Mouse (Mus musculus): ENCODE measurements around the gene Tmem254c. TPM values are rescaled to one million over a fixed set of nuclear protein-coding genes. Genes with fewer than 3 reads are reported as not detected.
"Not testable (repeated sequence)": the region's sequence is repeated elsewhere in the genome, so short reads cannot be mapped to it uniquely, and the experiment has no call there.

Gene Tmem254c
- polyA plus RNA-seq, 2 experiments, result 5.0 to 12.3 TPM

GRCm38 (mm10) chr14:26021555-26021954, 45.6 kb downstream of the Tmem254c start:
- not testable (repeated sequence) for H3K27ac ChIP-seq; H3K36me3 ChIP-seq (replicated peaks; ENCODE audit: control insufficient read depth, insufficient read depth, low read depth); H3K4me3 ChIP-seq (ENCODE audit: insufficient read depth in 1 of 2, low read depth in 2 of 2, low read length in 2 of 2); H3K4me1 ChIP-seq (replicated peaks; ENCODE audit: control insufficient read depth in 2 of 2, insufficient read depth in 2 of 2, low read length in 1 of 2); H3K27me3 ChIP-seq (ENCODE audit: control insufficient read depth, insufficient read depth, low read length); H3K9ac ChIP-seq (replicated peaks); ATAC-seq (ENCODE audit: insufficient read depth); H3K9me3 ChIP-seq (ENCODE audit: control insufficient read depth, low read length); H3K4me2 ChIP-seq (ENCODE audit: low read depth); DNase-seq (ENCODE audit: low read depth in 3 of 3, low spot score in 3 of 3)
- no CpG with 5 or more reads among the region's 9 CpGs for WGBS (ENCODE audit: insufficient replicate concordance)

- H3K27ac ChIP-seq; H3K27me3 ChIP-seq (ENCODE audit: control insufficient read depth, insufficient read depth, low read length); H3K36me3 ChIP-seq (replicated peaks; ENCODE audit: control insufficient read depth, insufficient read depth, low read depth); H3K9me3 ChIP-seq (ENCODE audit: control insufficient read depth, low read length); H3K9ac ChIP-seq (replicated peaks); ATAC-seq (ENCODE audit: insufficient read depth); DNase-seq (ENCODE audit: low read depth in 3 of 3, low spot score in 3 of 3); H3K4me1 ChIP-seq (replicated peaks; ENCODE audit: control insufficient read depth in 2 of 2, insufficient read depth in 2 of 2, low read length in 1 of 2); H3K4me2 ChIP-seq (ENCODE audit: low read depth); H3K4me3 ChIP-seq (ENCODE audit: insufficient read depth in 1 of 2, low read depth in 2 of 2, low read length in 2 of 2): not testable (repeated sequence)
- WGBS (ENCODE audit: insufficient replicate concordance), result no CpG with 5 or more reads among the region's 7 CpGs
These were observed 50.7 kb downstream of the Tmem254c start for GRCm38 (mm10) chr14:26016414-26016813.

Other genes with a start within 250 kb of the Tmem254c start
- 4.4 and 4.9 TPM in 2 replicates for gene Anxa11, start 225.2 kb downstream of the Tmem254c start, polyA plus RNA-seq (2012; rRNA removed)
- gene Anxa11, start 225.2 kb downstream of the Tmem254c start, polyA plus RNA-seq (2014; fragmentation: Nextera tagmentation; extraction: Ambion mirVana), result 7.2 and 8.7 TPM in 2 replicates
- gene Plac9a, start 164.3 kb downstream of the Tmem254c start, polyA plus RNA-seq (2012; rRNA removed), result 0.21 TPM in 1 of 2 replicates, not detected in the other
- gene Plac9a, start 164.3 kb downstream of the Tmem254c start, polyA plus RNA-seq (2014; fragmentation: Nextera tagmentation; extraction: Ambion mirVana), result 1.2 TPM in 1 of 2 replicates, not detected in the other
- 1.5 and 1.6 TPM in 2 replicates for gene Tmem254a, start 139.7 kb downstream of the Tmem254c start, polyA plus RNA-seq (2012; rRNA removed)
- 0.80 and 1.8 TPM in 2 replicates for gene Tmem254a, start 139.7 kb downstream of the Tmem254c start, polyA plus RNA-seq (2014; fragmentation: Nextera tagmentation; extraction: Ambion mirVana)
- gene Cphx1, start 129.1 kb downstream of the Tmem254c start, polyA plus RNA-seq (2012; rRNA removed), result 0.18 and 0.26 TPM in 2 replicates
- gene Cphx1, start 129.1 kb downstream of the Tmem254c start, polyA plus RNA-seq (2014; fragmentation: Nextera tagmentation; extraction: Ambion mirVana), result not detected in 2 replicates
- gene Duxbl1, start 88.8 kb downstream of the Tmem254c start, polyA plus RNA-seq (2012; rRNA removed), result 0.11 TPM in 2 replicates
- gene Duxbl1, start 88.8 kb downstream of the Tmem254c start, polyA plus RNA-seq (2014; fragmentation: Nextera tagmentation; extraction: Ambion mirVana), result 0.05 and 0.23 TPM in 2 replicates
- 2.6 and 3.3 TPM in 2 replicates for gene Gm9780, start 24.6 kb downstream of the Tmem254c start, polyA plus RNA-seq (2012; rRNA removed)
- gene Gm9780, start 24.6 kb downstream of the Tmem254c start, polyA plus RNA-seq (2014; fragmentation: Nextera tagmentation; extraction: Ambion mirVana), result 1.2 and 1.9 TPM in 2 replicates
- gene Cphx2, start 14.2 kb upstream of the Tmem254c start, polyA plus RNA-seq (2012; rRNA removed), result not detected in 2 replicates
- gene Cphx2, start 14.2 kb upstream of the Tmem254c start, polyA plus RNA-seq (2014; fragmentation: Nextera tagmentation; extraction: Ambion mirVana), result not detected in 2 replicates
- gene Cphx3, start 14.9 kb upstream of the Tmem254c start, polyA plus RNA-seq (2012; rRNA removed), result not detected in 2 replicates
- gene Cphx3, start 14.9 kb upstream of the Tmem254c start, polyA plus RNA-seq (2014; fragmentation: Nextera tagmentation; extraction: Ambion mirVana), result not detected in 2 replicates
- gene Duxbl2, start 51.0 kb upstream of the Tmem254c start, polyA plus RNA-seq (2012; rRNA removed), result 0.06 TPM in 1 of 2 replicates, not detected in the other
- not detected in 2 replicates for gene Duxbl2, start 51.0 kb upstream of the Tmem254c start, polyA plus RNA-seq (2014; fragmentation: Nextera tagmentation; extraction: Ambion mirVana)
- 0.41 and 0.49 TPM in 2 replicates for gene Plac9b, start 115.1 kb upstream of the Tmem254c start, polyA plus RNA-seq (2012; rRNA removed)
- 1.9 and 3.2 TPM in 2 replicates for gene Plac9b, start 115.1 kb upstream of the Tmem254c start, polyA plus RNA-seq (2014; fragmentation: Nextera tagmentation; extraction: Ambion mirVana)
- 5.9 and 6.7 TPM in 2 replicates for gene Tmem254b, start 139.7 kb upstream of the Tmem254c start, polyA plus RNA-seq (2012; rRNA removed)
- 17.3 and 17.5 TPM in 2 replicates for gene Tmem254b, start 139.7 kb upstream of the Tmem254c start, polyA plus RNA-seq (2014; fragmentation: Nextera tagmentation; extraction: Ambion mirVana)
- gene Duxbl3, start 190.6 kb upstream of the Tmem254c start, polyA plus RNA-seq (2012; rRNA removed), result 0.13 TPM in 1 of 2 replicates, not detected in the other
- not detected in 2 replicates for gene Duxbl3, start 190.6 kb upstream of the Tmem254c start, polyA plus RNA-seq (2014; fragmentation: Nextera tagmentation; extraction: Ambion mirVana)

All from liver, embryonic 14.5 days (tissue).